Mouse (Mus musculus) T-helper 2 cell (primary cell): ENCODE results near the gene Arhgef3.

Experiments
- in situ Hi-C: fragments of 300-600 bp; cut with MboI, MseI; formaldehyde crosslinking; loops from one replicate; pipeline ENCODE4 v1.15.1; 2025; ENCODE audit warnings: high pct_unique_total_duplicates

Arhgef3 gene

DNA sequence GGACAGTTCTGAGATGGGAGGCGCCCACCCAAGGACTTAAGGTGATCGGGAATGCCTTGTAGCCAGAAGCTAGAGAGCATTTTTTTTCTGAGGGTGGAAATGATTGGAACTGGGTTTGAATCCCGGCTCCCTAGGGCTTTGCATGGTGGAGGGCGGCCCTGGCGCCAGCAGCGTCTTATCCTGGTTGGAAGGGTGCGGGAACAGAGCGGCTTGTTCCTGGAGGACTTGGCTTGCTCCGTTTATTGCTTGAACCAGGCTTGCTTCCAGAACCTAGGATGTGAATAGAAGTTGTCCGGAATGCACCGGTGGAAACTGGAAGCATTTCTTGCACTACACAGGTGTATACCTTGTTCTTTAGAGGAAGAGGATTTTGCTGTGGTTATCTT lies 569 bp downstream of the Arhgef3 start:
- in situ Hi-C loops, result no loop called here

DNA sequence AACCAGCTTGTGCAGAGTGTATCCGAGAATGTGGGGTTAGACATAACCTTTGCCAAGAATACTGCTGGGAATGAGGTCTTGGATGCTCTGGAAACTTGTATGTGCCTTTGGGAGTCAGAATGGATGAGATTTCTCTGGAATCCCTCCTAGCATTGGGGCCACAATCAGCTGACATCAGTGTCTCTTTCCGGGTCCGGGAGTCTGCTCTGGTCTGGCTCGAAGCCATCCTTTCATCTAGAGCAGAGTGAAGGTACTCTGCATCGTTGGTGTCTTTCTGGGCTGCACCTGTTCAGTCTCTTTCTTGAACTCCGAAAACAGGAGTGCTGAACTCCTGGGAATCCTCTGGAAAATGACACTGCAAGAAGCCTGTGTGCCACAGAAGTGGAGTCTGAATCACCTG lies 1.3 kb downstream of the Arhgef3 start:
- in situ Hi-C loops, result no loop called here

GRCm38 (mm10) chr14:27116577-27117165 lies 2.0 kb downstream of the Arhgef3 start:
- in situ Hi-C loops, result no loop called here

GRCm38 (mm10) chr14:27118546-27118945 lies 3.8 kb downstream of the Arhgef3 start:
- in situ Hi-C loops, result no loop called here

GRCm38 (mm10) chr14:27122646-27123045 lies 7.9 kb downstream of the Arhgef3 start:
- in situ Hi-C loops, result no loop called here

DNA sequence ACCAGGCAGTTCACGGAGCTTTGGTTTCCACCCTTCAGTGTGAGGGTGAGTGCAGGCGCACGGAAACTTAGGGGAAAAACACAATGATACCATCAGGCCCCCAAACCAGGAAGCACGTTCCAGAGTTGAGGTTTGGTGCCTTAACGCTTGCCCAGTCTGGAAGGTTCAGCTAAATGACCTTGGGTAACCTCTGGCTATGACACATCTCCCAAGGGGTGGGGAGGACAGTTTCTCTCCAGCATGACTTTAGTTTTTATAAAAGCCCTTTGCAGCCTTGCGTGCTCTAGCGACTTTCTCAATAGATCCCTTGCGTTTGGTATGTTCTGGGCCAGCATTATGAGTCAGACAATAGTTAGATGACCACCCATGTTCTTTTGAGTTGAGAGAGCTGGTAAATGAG lies 8.8 kb downstream of the Arhgef3 start:
- in situ Hi-C loops, result no loop called here

DNA sequence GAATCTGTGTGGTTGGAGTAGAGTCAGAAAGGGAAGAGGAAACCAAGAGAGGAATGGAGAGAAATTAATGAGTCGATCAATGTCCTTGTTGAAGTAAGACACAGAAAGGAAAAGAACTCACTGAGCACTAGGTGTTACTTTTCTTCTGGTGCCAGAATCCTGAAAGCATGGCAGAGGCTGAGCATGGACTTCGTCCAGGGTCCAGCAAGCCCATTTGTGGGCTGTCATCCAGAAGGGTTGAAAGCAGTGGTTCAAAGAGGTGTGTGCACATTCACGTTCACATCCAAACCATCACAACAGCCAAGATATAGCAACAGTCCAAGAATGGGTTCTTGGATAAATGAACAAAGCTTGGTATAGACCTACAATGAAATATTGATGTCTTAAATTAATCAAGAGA lies 15.3 kb downstream of the Arhgef3 start:
- in situ Hi-C loops, result no loop called here

- in situ Hi-C loops, result no loop called here
These were observed 16.0 kb downstream of the Arhgef3 start for GRCm38 (mm10) chr14:27130676-27131075.

- in situ Hi-C loops, result no loop called here
These were observed 16.8 kb downstream of the Arhgef3 start for GRCm38 (mm10) chr14:27131521-27131920.

- in situ Hi-C loops, result no loop called here
These were observed 24.2 kb downstream of the Arhgef3 start for GRCm38 (mm10) chr14:27138891-27139290.

DNA sequence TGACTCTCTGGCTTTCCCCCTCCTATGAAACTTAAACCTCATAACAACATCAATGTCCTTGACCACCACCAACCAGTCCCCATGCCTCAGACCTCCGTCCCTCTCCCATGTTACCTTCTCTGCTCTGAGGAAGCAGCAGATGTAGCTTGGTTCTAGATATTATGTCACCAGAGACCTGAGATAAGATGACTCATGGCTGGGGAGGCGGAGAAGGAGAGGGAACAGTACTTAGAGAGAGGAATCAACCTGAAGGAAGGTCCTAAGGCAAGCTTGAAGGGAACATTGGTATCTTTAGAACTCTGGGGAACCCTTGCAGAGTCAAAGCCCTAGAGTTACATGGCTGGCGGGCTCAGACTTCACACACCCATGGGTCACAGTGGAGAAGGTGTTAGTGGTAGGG lies 25.3 kb downstream of the Arhgef3 start:
- in situ Hi-C loops, result loop anchor here (10.0 kb wide), 1 partner anchor 775 kb away; no protein-coding TSS in a partner anchor

DNA sequence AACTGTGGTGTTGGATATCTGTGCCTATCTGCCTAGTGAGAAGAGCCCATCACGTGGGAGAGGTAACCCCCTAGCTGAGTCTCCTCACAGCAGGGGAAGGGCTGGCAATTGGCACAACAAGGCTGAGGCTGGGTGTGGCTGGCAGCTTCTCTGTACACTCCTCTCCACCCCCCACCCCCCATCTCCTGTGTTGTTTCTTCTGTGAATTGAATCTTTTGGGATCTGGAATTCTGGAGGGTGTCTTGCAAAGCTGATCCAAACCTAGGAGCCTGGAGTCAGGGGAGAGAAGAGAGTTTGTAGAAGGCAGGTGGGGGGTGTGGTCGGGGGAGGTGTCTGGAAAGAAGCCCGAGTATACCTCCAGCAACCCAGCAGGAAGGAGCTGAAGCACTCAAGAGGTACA lies 26.8 kb downstream of the Arhgef3 start:
- in situ Hi-C loops, result loop anchor here (10.0 kb wide), 1 partner anchor 777 kb away; no protein-coding TSS in a partner anchor

GRCm38 (mm10) chr14:27142680-27143079 lies 28.0 kb downstream of the Arhgef3 start:
- in situ Hi-C loops, result loop anchor here (10.0 kb wide), 1 partner anchor 778 kb away; no protein-coding TSS in a partner anchor

GRCm38 (mm10) chr14:27145171-27146045 lies 30.7 kb downstream of the Arhgef3 start:
- in situ Hi-C loops, result loop anchor here (10.0 kb wide), 1 partner anchor 781 kb away; no protein-coding TSS in a partner anchor

DNA sequence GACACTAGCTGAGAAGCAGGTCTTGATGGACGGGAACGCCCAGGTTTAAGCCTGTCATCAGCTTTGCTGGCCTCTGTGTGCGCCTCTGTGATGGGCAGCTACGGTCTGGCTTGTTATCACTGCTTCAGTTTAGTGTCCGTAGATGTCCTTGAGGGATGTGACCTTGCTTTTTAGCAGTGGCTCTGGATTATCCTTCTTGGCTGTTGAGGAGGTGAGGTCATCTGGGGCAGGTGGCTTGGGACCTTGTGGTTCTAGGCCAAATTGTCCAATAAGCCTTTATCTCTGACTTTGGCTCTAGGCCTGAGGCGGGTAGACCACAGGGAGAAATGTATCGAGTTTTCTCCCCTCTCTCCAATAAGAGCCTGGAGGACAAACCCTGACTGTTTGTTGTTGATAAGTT lies 33.0 kb downstream of the Arhgef3 start:
- in situ Hi-C loops, result loop anchor here (10.0 kb wide), 1 partner anchor 783 kb away; no protein-coding TSS in a partner anchor

GRCm38 (mm10) chr14:27149401-27149800 lies 34.7 kb downstream of the Arhgef3 start:
- in situ Hi-C loops, result loop anchor here (10.0 kb wide), 1 partner anchor 785 kb away; no protein-coding TSS in a partner anchor

GRCm38 (mm10) chr14:27150011-27150640 lies 35.4 kb downstream of the Arhgef3 start:
- in situ Hi-C loops, result loop anchor here (25.0 kb wide), 1 partner anchor 587 kb away; no protein-coding TSS in a partner anchor

DNA sequence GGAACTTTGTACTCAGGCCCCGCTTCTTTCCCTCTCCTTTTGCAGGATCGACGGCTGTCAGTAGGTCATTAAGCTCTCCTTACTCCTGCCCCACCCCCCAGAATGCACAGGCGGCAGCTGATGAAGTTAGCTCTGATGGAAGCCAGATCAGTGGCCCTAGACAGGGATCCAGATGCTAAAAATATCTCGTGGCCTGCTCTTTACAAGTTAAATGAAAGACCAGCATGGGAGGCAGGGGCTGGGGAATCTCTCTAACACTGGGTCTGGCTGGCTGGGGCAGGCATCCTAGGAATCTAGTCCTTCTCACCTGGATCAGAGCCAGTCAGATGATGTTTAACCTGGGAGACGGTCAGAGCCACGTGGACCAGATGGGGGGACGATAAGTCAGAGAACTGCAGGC lies 36.7 kb downstream of the Arhgef3 start:
- in situ Hi-C loops, result loop anchor here (25.0 kb wide), 1 partner anchor 586 kb away; no protein-coding TSS in a partner anchor

DNA sequence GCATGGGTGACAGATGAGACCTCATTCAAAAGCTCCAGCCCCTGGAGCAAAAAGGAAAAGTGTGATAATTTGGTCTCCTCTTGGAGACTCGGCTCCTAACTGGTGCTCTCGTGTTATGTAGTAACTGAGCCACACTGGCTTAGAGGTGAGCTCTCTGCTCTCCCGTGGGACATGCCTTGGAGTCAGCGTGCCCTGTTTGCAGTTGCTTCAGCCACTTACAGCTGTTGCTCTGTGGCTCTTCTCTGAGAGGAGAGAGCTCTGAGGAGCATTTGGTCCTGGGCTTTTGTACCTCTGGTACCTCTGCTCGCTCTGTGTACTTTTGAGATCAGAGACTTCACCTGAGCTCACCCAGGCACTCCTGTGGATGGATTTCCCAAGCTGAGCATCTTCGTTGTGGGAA lies 40.4 kb downstream of the Arhgef3 start:
- in situ Hi-C loops, result loop anchor here (25.0 kb wide), 1 partner anchor 582 kb away; no protein-coding TSS in a partner anchor

GRCm38 (mm10) chr14:27156032-27156431 lies 41.3 kb downstream of the Arhgef3 start:
- in situ Hi-C loops, result loop anchor here (25.0 kb wide), 1 partner anchor 581 kb away; no protein-coding TSS in a partner anchor

GRCm38 (mm10) chr14:27158133-27158532 lies 43.4 kb downstream of the Arhgef3 start:
- in situ Hi-C loops, result loop anchor here (25.0 kb wide), 1 partner anchor 579 kb away; no protein-coding TSS in a partner anchor

DNA sequence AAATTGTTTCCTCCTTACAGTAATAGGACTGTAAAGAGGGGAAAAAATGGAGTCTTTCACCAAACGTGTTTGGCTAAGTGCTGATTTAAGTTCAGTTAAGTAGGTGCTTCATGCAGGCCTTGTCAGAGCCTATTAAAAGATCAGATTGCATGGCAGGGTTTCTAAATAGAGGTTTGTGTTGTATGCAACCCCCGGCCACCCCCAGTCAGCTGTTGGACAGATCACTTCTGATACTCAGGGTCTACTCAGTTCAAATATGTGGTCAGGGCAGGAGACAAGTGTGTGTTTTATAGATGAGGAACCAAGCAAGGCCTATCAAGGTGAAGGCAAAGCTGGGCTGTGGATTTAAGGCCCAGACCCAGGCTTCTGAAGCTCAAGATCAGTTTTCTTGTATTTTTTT lies 44.1 kb downstream of the Arhgef3 start:
- in situ Hi-C loops, result loop anchor here (25.0 kb wide), 1 partner anchor 579 kb away; no protein-coding TSS in a partner anchor
